Mouse (Mus musculus): ENCODE measurements at regions not wholly inside any gene's neighbourhood (a gene's known extent, or its start where the extent isn't known, plus 50 kb on each side); places are given as distances from the start of the nearest gene placed in this dataset.

- Histone ChIP-seq H3K4me3 (no peak overlapping the region), H3ac (ENCODE audit: control insufficient read depth, insufficient read length) (no peak overlapping the region), H3K79me2 (ENCODE audit: control insufficient read depth, insufficient read depth) (no peaks in the 10 kb centered on the region), H3K4me2 (ENCODE audit: low read depth) (no peak overlapping the region), H3K27me3 (ENCODE audit: control insufficient read depth, insufficient read depth, insufficient read length) (no peaks in the 10 kb centered on the region), H3K36me3 (ENCODE audit: control insufficient read depth, insufficient read depth) (no peaks in the 10 kb centered on the region)
- TF ChIP-seq MYOG (IDR thresholded peaks at IDR 0.05; ENCODE audit: control insufficient read depth in 1 of 3, insufficient read depth in 1 of 3, insufficient read length in 2 of 3, low read depth in 2 of 3) (no peak), E2F4 (IDR thresholded peaks at IDR 0.05; ENCODE audit: insufficient read depth) (no peak), CEBPB (IDR thresholded peaks at IDR 0.05; ENCODE audit: insufficient read depth, poor library complexity, severe bottlenecking) (no peak), MYOD1 (IDR thresholded peaks at IDR 0.05; ENCODE audit: control insufficient read depth in 1 of 3, insufficient read length in 2 of 3, low read depth in 2 of 3) (no peak), USF1 (IDR thresholded peaks at IDR 0.05; ENCODE audit: low read depth) (no peak), TCF3 (IDR thresholded peaks at IDR 0.05; ENCODE audit: insufficient read length, low read depth) (no peak), TCF12 (IDR thresholded peaks at IDR 0.05; ENCODE audit: insufficient read depth, poor library complexity, severe bottlenecking) (no peak), REST (IDR thresholded peaks at IDR 0.05; ENCODE audit: insufficient read depth, insufficient read length) (no peak), MAX (IDR thresholded peaks at IDR 0.05; ENCODE audit: low read depth) (no peak), SRF (IDR thresholded peaks at IDR 0.05; ENCODE audit: control insufficient read depth, insufficient read length, low read depth) (no peak), POLR2AphosphoS2 (IDR thresholded peaks at IDR 0.05; ENCODE audit: insufficient read length, low read depth) (no peak), POLR2A (IDR thresholded peaks at IDR 0.05; ENCODE audit: insufficient read length, low read depth) (no peak)
Observed at GRCm38 (mm10) chr1:77820101-77820500, 305.2 kb upstream of the Epha4 start.

GRCm38 (mm10) chr1:77815451-77815850 is 300.6 kb upstream of the Epha4 start:
- no peaks in the 10 kb centered on the region for H3K79me2 ChIP-seq (ENCODE audit: control insufficient read depth, insufficient read depth)

GRCm38 (mm10) chr1:77811573-77811972 is 296.7 kb upstream of the Epha4 start:
- Histone ChIP-seq H3K27me3 (ENCODE audit: control insufficient read depth, insufficient read depth, insufficient read length) (no peaks in the 10 kb centered on the region), H3K36me3 (ENCODE audit: control insufficient read depth, insufficient read depth) (no peaks in the 10 kb centered on the region), H3K79me2 (ENCODE audit: control insufficient read depth, insufficient read depth) (no peaks in the 10 kb centered on the region), H3ac (ENCODE audit: control insufficient read depth, insufficient read length) (no peak overlapping the region), H3K4me2 (ENCODE audit: low read depth) (no peak overlapping the region), H3K4me3 (no peak overlapping the region)
- TF ChIP-seq POLR2A (IDR thresholded peaks at IDR 0.05; ENCODE audit: insufficient read length, low read depth): no peak
- no peak for TF ChIP-seq USF1 (IDR thresholded peaks at IDR 0.05; ENCODE audit: low read depth)
- no peak for TF ChIP-seq MAX (IDR thresholded peaks at IDR 0.05; ENCODE audit: low read depth)
- TF ChIP-seq REST (IDR thresholded peaks at IDR 0.05; ENCODE audit: insufficient read depth, insufficient read length): no peak
- TF ChIP-seq E2F4 (IDR thresholded peaks at IDR 0.05; ENCODE audit: insufficient read depth): no peak
- TF ChIP-seq MYOD1 (IDR thresholded peaks at IDR 0.05; ENCODE audit: control insufficient read depth in 1 of 3, insufficient read length in 2 of 3, low read depth in 2 of 3): no peak
- no peak for TF ChIP-seq TCF3 (IDR thresholded peaks at IDR 0.05; ENCODE audit: insufficient read length, low read depth)
- TF ChIP-seq CEBPB (IDR thresholded peaks at IDR 0.05; ENCODE audit: insufficient read depth, poor library complexity, severe bottlenecking): no peak
- no peak for TF ChIP-seq SRF (IDR thresholded peaks at IDR 0.05; ENCODE audit: control insufficient read depth, insufficient read length, low read depth)
- TF ChIP-seq MYOG (IDR thresholded peaks at IDR 0.05; ENCODE audit: control insufficient read depth in 1 of 3, insufficient read depth in 1 of 3, insufficient read length in 2 of 3, low read depth in 2 of 3): no peak
- TF ChIP-seq TCF12 (IDR thresholded peaks at IDR 0.05; ENCODE audit: insufficient read depth, poor library complexity, severe bottlenecking): no peak
- TF ChIP-seq POLR2AphosphoS2 (IDR thresholded peaks at IDR 0.05; ENCODE audit: insufficient read length, low read depth): no peak

More at GRCm38 (mm10) chr1:77815451-77815850, 300.6 kb upstream of the Epha4 start:
- Histone ChIP-seq H3K4me3 (no peak overlapping the region), H3K36me3 (ENCODE audit: control insufficient read depth, insufficient read depth) (no peaks in the 10 kb centered on the region), H3K4me2 (ENCODE audit: low read depth) (no peak overlapping the region), H3ac (ENCODE audit: control insufficient read depth, insufficient read length) (no peak overlapping the region), H3K27me3 (ENCODE audit: control insufficient read depth, insufficient read depth, insufficient read length) (no peaks in the 10 kb centered on the region)
- TF ChIP-seq TCF12 (IDR thresholded peaks at IDR 0.05; ENCODE audit: insufficient read depth, poor library complexity, severe bottlenecking): no peak
- no peak for TF ChIP-seq SRF (IDR thresholded peaks at IDR 0.05; ENCODE audit: control insufficient read depth, insufficient read length, low read depth)
- TF ChIP-seq MAX (IDR thresholded peaks at IDR 0.05; ENCODE audit: low read depth): no peak
- TF ChIP-seq CEBPB (IDR thresholded peaks at IDR 0.05; ENCODE audit: insufficient read depth, poor library complexity, severe bottlenecking): no peak
- no peak for TF ChIP-seq REST (IDR thresholded peaks at IDR 0.05; ENCODE audit: insufficient read depth, insufficient read length)
- no peak for TF ChIP-seq USF1 (IDR thresholded peaks at IDR 0.05; ENCODE audit: low read depth)
- no peak for TF ChIP-seq MYOG (IDR thresholded peaks at IDR 0.05; ENCODE audit: control insufficient read depth in 1 of 3, insufficient read depth in 1 of 3, insufficient read length in 2 of 3, low read depth in 2 of 3)
- no peak for TF ChIP-seq TCF3 (IDR thresholded peaks at IDR 0.05; ENCODE audit: insufficient read length, low read depth)
- no peak for TF ChIP-seq E2F4 (IDR thresholded peaks at IDR 0.05; ENCODE audit: insufficient read depth)

- no peak overlapping the region for H3K4me3 ChIP-seq
- no peak overlapping the region for H3ac ChIP-seq (ENCODE audit: control insufficient read depth, insufficient read length)
Observed at GRCm38 (mm10) chr1:77790974-77791373, 276.1 kb upstream of the Epha4 start.

More at GRCm38 (mm10) chr1:77790974-77791373, 276.1 kb upstream of the Epha4 start:
- Histone ChIP-seq H3K4me2 (ENCODE audit: low read depth) (no peak overlapping the region), H3K79me2 (ENCODE audit: control insufficient read depth, insufficient read depth) (no peaks in the 10 kb centered on the region), H3K27me3 (ENCODE audit: control insufficient read depth, insufficient read depth, insufficient read length) (no peaks in the 10 kb centered on the region), H3K36me3 (ENCODE audit: control insufficient read depth, insufficient read depth) (no peaks in the 10 kb centered on the region)
- TF ChIP-seq MYOD1 (IDR thresholded peaks at IDR 0.05; ENCODE audit: control insufficient read depth in 1 of 3, insufficient read length in 2 of 3, low read depth in 2 of 3) (no peak), TCF3 (IDR thresholded peaks at IDR 0.05; ENCODE audit: insufficient read length, low read depth) (no peak), MYOG (IDR thresholded peaks at IDR 0.05; ENCODE audit: control insufficient read depth in 1 of 3, insufficient read depth in 1 of 3, insufficient read length in 2 of 3, low read depth in 2 of 3) (no peak), E2F4 (IDR thresholded peaks at IDR 0.05; ENCODE audit: insufficient read depth) (no peak), POLR2A (IDR thresholded peaks at IDR 0.05; ENCODE audit: insufficient read length, low read depth) (no peak), CEBPB (IDR thresholded peaks at IDR 0.05; ENCODE audit: insufficient read depth, poor library complexity, severe bottlenecking) (no peak), REST (IDR thresholded peaks at IDR 0.05; ENCODE audit: insufficient read depth, insufficient read length) (no peak), MAX (IDR thresholded peaks at IDR 0.05; ENCODE audit: low read depth) (no peak)

Measured in myocyte (in vitro differentiated cells).